Mouse (Mus musculus): ENCODE measurements around the gene Lrpprc.

DNA sequence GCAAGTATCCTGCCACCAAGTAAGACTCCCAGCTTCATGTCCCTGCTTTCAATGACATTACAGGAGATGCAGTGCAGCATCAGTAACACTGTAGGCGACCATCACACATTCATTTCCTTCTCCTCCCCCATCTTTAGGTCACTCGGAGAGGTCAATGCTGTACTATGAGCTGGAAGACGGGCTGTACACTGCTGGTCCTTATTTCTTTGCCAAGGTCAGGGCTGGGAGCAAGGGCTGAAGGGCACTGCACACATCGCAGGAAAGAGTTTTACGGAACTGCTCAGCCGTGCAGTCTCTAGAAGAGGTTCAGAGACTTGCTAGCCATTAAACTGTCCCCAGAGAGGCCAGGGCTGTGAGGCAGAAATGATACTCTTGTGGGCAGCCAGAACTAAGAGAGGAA is 94.1 kb downstream of the Lrpprc start:
- TF ChIP-seq CTCF (IDR thresholded peaks at IDR 0.05; ENCODE audit: low read depth, low read length): no peak
- no peak for TF ChIP-seq GATA1 (IDR thresholded peaks at IDR 0.05; ENCODE audit: borderline replicate concordance, low read length)
- TF ChIP-seq GATA2 (IDR thresholded peaks at IDR 0.05; ENCODE audit: borderline replicate concordance, low read depth, low read length): no peak
- no peak for TF ChIP-seq POLR2AphosphoS5 (IDR thresholded peaks at IDR 0.05; ENCODE audit: insufficient replicate concordance, low read depth, low read length)
- no peak for TF ChIP-seq TAL1 (conservative IDR thresholded peaks at IDR 0.05; ENCODE audit: low read depth, low read length)
